Mouse (Mus musculus): ENCODE results near the gene Gls. TPM values are rescaled to one million over a fixed set of nuclear protein-coding genes. Genes with fewer than 3 reads are reported as not detected.

The Gls gene
- polyA plus RNA-seq, 1 experiment from 2014 or later: 21.7 TPM

- H3K9ac ChIP-seq: no peak overlapping the region
- H3K27ac ChIP-seq: no peak overlapping the region
- H3K4me2 ChIP-seq: no peak overlapping the region
- H3K36me3 ChIP-seq: peaks cover 3% of the 10 kb centered on the region; the same call in 1 of the 2 replicates
- ATAC-seq (ENCODE audit: insufficient read depth, low FRiP score, low read depth): no peak
- H3K4me3 ChIP-seq (replicated peaks): no peak overlapping the region
- 90% methylated on average over 9 of the region's 9 CpGs for WGBS
- 0 out of 2 replicates have a peak, but pooled peaks cover 5% of the 10 kb centered on the region for H3K4me1 ChIP-seq
- H3K27me3 ChIP-seq (replicated peaks): no peaks in the 10 kb centered on the region
- no peaks in the 10 kb centered on the region for H3K9me3 ChIP-seq
Measured at GRCm38 (mm10) chr1:52140534-52140933, 92.5 kb downstream of the Gls start.

GRCm38 (mm10) chr1:52137292-52137691 lies 95.7 kb downstream of the Gls start:
- no peak overlapping the region for H3K4me2 ChIP-seq
- no peak overlapping the region for H3K4me3 ChIP-seq (replicated peaks)
- WGBS: 68% methylated on average over 16 of the region's 16 CpGs
- no peak overlapping the region for H3K27ac ChIP-seq
- no peaks in the 10 kb centered on the region for H3K9me3 ChIP-seq
- peaks cover 3% of the 10 kb centered on the region; the same call in 1 of the 2 replicates for H3K36me3 ChIP-seq
- H3K27me3 ChIP-seq (replicated peaks): no peaks in the 10 kb centered on the region
- 0 out of 2 replicates have a peak, but pooled peaks cover 5% of the 10 kb centered on the region for H3K4me1 ChIP-seq
- no peak overlapping the region for H3K9ac ChIP-seq
- no peak for ATAC-seq (ENCODE audit: insufficient read depth, low FRiP score, low read depth)

GRCm38 (mm10) chr1:52133254-52133653 lies 99.8 kb downstream of the Gls start:
- Histone ChIP-seq H3K9me3 (no peaks in the 10 kb centered on the region), H3K27ac (no peak overlapping the region), H3K9ac (no peak overlapping the region), H3K4me3 (replicated peaks) (no peak overlapping the region), H3K36me3 (0 out of 2 replicates have a peak, but pooled peaks cover 6% of the 10 kb centered on the region), H3K4me2 (no peak overlapping the region), H3K4me1 (no peaks in the 10 kb centered on the region), H3K27me3 (replicated peaks) (no peaks in the 10 kb centered on the region)
- no peak for ATAC-seq (ENCODE audit: insufficient read depth, low FRiP score, low read depth)
- 90% methylated on average over 8 of the region's 8 CpGs for WGBS

GRCm38 (mm10) chr1:52131787-52132377 lies 101.2 kb downstream of the Gls start:
- no peak overlapping the region for H3K9ac ChIP-seq
- no peaks in the 10 kb centered on the region for H3K4me1 ChIP-seq
- H3K9me3 ChIP-seq: no peaks in the 10 kb centered on the region
- no peak overlapping the region for H3K4me3 ChIP-seq (replicated peaks)
- H3K27ac ChIP-seq: no peak overlapping the region
- H3K27me3 ChIP-seq (replicated peaks): no peaks in the 10 kb centered on the region
- 79% methylated on average over 11 of the region's 11 CpGs for WGBS
- ATAC-seq (ENCODE audit: insufficient read depth, low FRiP score, low read depth): no peak
- H3K4me2 ChIP-seq: no peak overlapping the region
- peaks cover 6% of the 10 kb centered on the region; the same call in 1 of the 2 replicates for H3K36me3 ChIP-seq

GRCm38 (mm10) chr1:52129794-52130193 lies 103.2 kb downstream of the Gls start:
- peaks cover 6% of the 10 kb centered on the region; the same call in 1 of the 2 replicates for H3K36me3 ChIP-seq
- no peak overlapping the region for H3K4me2 ChIP-seq
- no peak for ATAC-seq (ENCODE audit: insufficient read depth, low FRiP score, low read depth)
- no peaks in the 10 kb centered on the region for H3K27me3 ChIP-seq (replicated peaks)
- no peak overlapping the region for H3K27ac ChIP-seq
- H3K4me3 ChIP-seq (replicated peaks): no peak overlapping the region
- WGBS: 58% methylated on average over 6 of the region's 6 CpGs
- H3K9me3 ChIP-seq: no peaks in the 10 kb centered on the region
- no peak overlapping the region for H3K9ac ChIP-seq
- H3K4me1 ChIP-seq: no peaks in the 10 kb centered on the region

- no peak for ATAC-seq (ENCODE audit: insufficient read depth, low FRiP score, low read depth)
- H3K4me3 ChIP-seq (replicated peaks): no peak overlapping the region
- H3K27ac ChIP-seq: no peak overlapping the region
- H3K9ac ChIP-seq: no peak overlapping the region
- WGBS: 94% methylated on average over 6 of the region's 6 CpGs
- H3K4me1 ChIP-seq: no peaks in the 10 kb centered on the region
- no peak overlapping the region for H3K4me2 ChIP-seq
- peaks cover 6% of the 10 kb centered on the region; the same call in 1 of the 2 replicates for H3K36me3 ChIP-seq
- H3K27me3 ChIP-seq (replicated peaks): no peaks in the 10 kb centered on the region
- no peaks in the 10 kb centered on the region for H3K9me3 ChIP-seq
Measured at GRCm38 (mm10) chr1:52127350-52127749, 105.7 kb downstream of the Gls start.

GRCm38 (mm10) chr1:52124818-52125217 lies 108.2 kb downstream of the Gls start:
- Histone ChIP-seq H3K4me3 (replicated peaks) (no peak overlapping the region), H3K4me2 (no peak overlapping the region), H3K27ac (no peak overlapping the region), H3K4me1 (peaks cover 5% of the 10 kb centered on the region; the same call in 1 of the 2 replicates), H3K36me3 (peaks cover 3% of the 10 kb centered on the region; the same call in 1 of the 2 replicates), H3K9ac (no peak overlapping the region), H3K9me3 (no peaks in the 10 kb centered on the region), H3K27me3 (replicated peaks) (no peaks in the 10 kb centered on the region)
- no peak for ATAC-seq (ENCODE audit: insufficient read depth, low FRiP score, low read depth)
- 59% methylated on average over 3 of the region's 3 CpGs for WGBS

- Histone ChIP-seq H3K27me3 (replicated peaks) (no peaks in the 10 kb centered on the region), H3K4me3 (replicated peaks) (no peak overlapping the region), H3K36me3 (no peaks in the 10 kb centered on the region), H3K9ac (no peak overlapping the region), H3K4me1 (peaks cover 5% of the 10 kb centered on the region; the same call in 1 of the 2 replicates), H3K27ac (no peak overlapping the region), H3K9me3 (no peaks in the 10 kb centered on the region), H3K4me2 (no peak overlapping the region)
- no peak for ATAC-seq (ENCODE audit: insufficient read depth, low FRiP score, low read depth)
- WGBS: 91% methylated on average over 3 of the region's 3 CpGs
Measured at GRCm38 (mm10) chr1:52121052-52121451, 112.0 kb downstream of the Gls start.

GRCm38 (mm10) chr1:52120191-52120590 lies 112.8 kb downstream of the Gls start:
- 30% methylated on average over 10 of the region's 10 CpGs for WGBS
- H3K9me3 ChIP-seq: no peaks in the 10 kb centered on the region
- H3K4me2 ChIP-seq: peak overlapping the region; percentile 57
- no peaks in the 10 kb centered on the region for H3K36me3 ChIP-seq
- H3K27me3 ChIP-seq (replicated peaks): no peaks in the 10 kb centered on the region
- H3K4me1 ChIP-seq: peaks cover 5% of the 10 kb centered on the region; the same call in 1 of the 2 replicates
- ATAC-seq (ENCODE audit: insufficient read depth, low FRiP score, low read depth): no peak
- no peak overlapping the region for H3K9ac ChIP-seq
- peak overlapping the region; percentile 91 for H3K4me3 ChIP-seq (replicated peaks)
- H3K27ac ChIP-seq: no peak overlapping the region

GRCm38 (mm10) chr1:52119691-52120090 lies 113.3 kb downstream of the Gls start:
- no peaks in the 10 kb centered on the region for H3K27me3 ChIP-seq (replicated peaks)
- WGBS: 1% methylated on average over 20 of the region's 20 CpGs
- H3K9me3 ChIP-seq: no peaks in the 10 kb centered on the region
- peak overlapping the region; percentile 54 for H3K9ac ChIP-seq
- peak overlapping the region; percentile 91 for H3K4me3 ChIP-seq (replicated peaks)
- H3K27ac ChIP-seq: peak overlapping the region; percentile 50; the same call in 1 of the 2 replicates
- H3K4me1 ChIP-seq: peaks cover 5% of the 10 kb centered on the region; the same call in 1 of the 2 replicates
- no peaks in the 10 kb centered on the region for H3K36me3 ChIP-seq
- peak overlapping the region; percentile 57 for H3K4me2 ChIP-seq
- 0 out of 2 replicates have a peak, but pooled peaks have one; percentile 23 for ATAC-seq (ENCODE audit: insufficient read depth, low FRiP score, low read depth)

- H3K4me1 ChIP-seq: peaks cover 5% of the 10 kb centered on the region; the same call in 1 of the 2 replicates
- H3K4me2 ChIP-seq: peak within 1 kb of the TSS; percentile 57
- peak within 1 kb of the TSS; percentile 77 for H3K27ac ChIP-seq
- no peaks in the 10 kb centered on the region for H3K9me3 ChIP-seq
- H3K36me3 ChIP-seq: no peaks in the 10 kb centered on the region
- WGBS: 3% methylated on average over 37 of the region's 37 CpGs
- peak within 1 kb of the TSS; percentile 54 for H3K9ac ChIP-seq
- H3K4me3 ChIP-seq (replicated peaks): peak within 1 kb of the TSS; percentile 91
- H3K27me3 ChIP-seq (replicated peaks): no peaks in the 10 kb centered on the region
- peak; percentile 95 for ATAC-seq (ENCODE audit: insufficient read depth, low FRiP score, low read depth)
Measured at GRCm38 (mm10) chr1:52118860-52119591, 114.0 kb downstream of the Gls start, which contains the start of gene Stat1. Stat1 (plus strand) TSS chr1:52119440.

- 83% methylated on average over 1 of the region's 1 CpGs for WGBS
- H3K36me3 ChIP-seq: no peaks in the 10 kb centered on the region
- H3K4me3 ChIP-seq (replicated peaks): no peak overlapping the region
Measured at GRCm38 (mm10) chr1:52117777-52118176, 115.3 kb downstream of the Gls start.

More at GRCm38 (mm10) chr1:52117777-52118176, 115.3 kb downstream of the Gls start:
- no peak for ATAC-seq (ENCODE audit: insufficient read depth, low FRiP score, low read depth)
- Histone ChIP-seq H3K4me2 (no peak overlapping the region), H3K9ac (no peak overlapping the region), H3K27me3 (replicated peaks) (no peaks in the 10 kb centered on the region), H3K27ac (no peak overlapping the region), H3K4me1 (peaks cover 5% of the 10 kb centered on the region; the same call in 1 of the 2 replicates), H3K9me3 (no peaks in the 10 kb centered on the region)
